Mouse (Mus musculus) adrenal gland, adult 18-20 months (tissue): ENCODE measurements around the gene Taf1d. TPM values are rescaled to one million over a fixed set of nuclear protein-coding genes. Genes with fewer than 3 reads are reported as not detected.
"Not testable (repeated sequence)": the region's sequence is repeated elsewhere in the genome, so short reads cannot be mapped to it uniquely, and the experiment has no call there.

Source experiments
- DNase-seq, 2 experiments: peaks; one replicate each; pipeline ENCODE4 v3.0.0; 2021 to 2022; ENCODE audit warnings: low spot score in 2 of 2
- long read RNA-seq, 2 experiments: library from polyadenylated mRNA; stranded (forward); transcript quantifications; one replicate each; pipeline ENCODE4 v2.0.0; 2021
- total RNA-seq, 2 experiments: library from RNA; stranded (reverse); gene quantifications; 1 replicate in 1 of 2; 2 replicates in 1 of 2; pipeline ENCODE4 v1.2.3; 2021

Taf1d gene
- total RNA-seq, result 100 to 1,000 TPM in 1 of 2 experiments, 10 to 100 TPM in 1; 78.8 to 108 TPM
- long read RNA-seq, experiment 1, transcript Taf1d-204 (12 exons, 1,216 nt), result major isoform, 5 of 7 reads
- long read RNA-seq, experiment 1, partial matches to known transcripts, result 1 of 7 reads
- long read RNA-seq, experiment 1, other reads (novel, unspliced or antisense), result 1 of 7 reads
- long read RNA-seq, experiment 2, partial matches to known transcripts, result 4 of 16 reads
- long read RNA-seq, experiment 2, other reads (novel, unspliced or antisense), result 2 of 16 reads

DNA sequence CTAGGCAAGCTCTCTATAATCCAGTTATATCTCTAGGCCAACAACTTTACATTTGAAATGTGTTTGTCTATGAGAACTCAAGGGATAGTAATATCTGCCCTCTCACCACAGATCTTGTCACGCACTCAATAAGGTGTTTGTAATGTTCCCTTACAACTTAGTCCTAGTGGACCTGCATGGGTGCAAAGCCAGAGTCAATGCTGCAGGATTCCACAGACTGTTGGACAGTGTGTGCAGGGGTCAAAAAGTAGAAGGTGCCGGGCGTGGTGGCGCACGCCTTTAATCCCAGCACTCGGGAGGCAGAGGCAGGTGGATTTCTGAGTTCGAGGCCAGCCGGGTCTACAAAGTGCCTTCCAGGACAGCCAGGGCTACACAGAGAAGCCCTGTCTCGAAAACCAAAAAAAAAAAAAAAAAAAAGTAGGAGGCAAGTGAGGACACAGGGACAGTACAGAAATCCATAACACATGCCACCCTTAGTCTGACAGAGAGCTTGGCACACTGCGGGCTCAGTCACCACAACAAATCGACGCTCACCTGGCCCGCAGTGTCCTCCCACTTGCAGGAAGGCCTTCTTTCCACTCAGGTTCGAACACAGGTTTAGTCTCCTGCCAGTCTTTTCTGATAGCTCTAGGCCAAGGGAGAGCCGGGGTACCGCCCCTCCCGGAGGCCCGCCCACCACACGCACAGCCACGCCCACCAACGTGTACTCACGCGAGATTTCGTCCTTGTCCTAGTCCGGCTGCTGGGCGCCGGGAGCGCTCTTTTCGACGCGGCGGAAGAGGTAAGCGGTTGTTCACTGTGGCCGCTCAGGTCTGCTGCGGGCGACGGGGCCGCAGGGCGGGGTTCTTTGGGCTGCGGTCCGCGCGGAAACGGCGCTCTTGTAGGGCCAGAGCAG lies at the start of gene Taf1d:
Gene Taf1d (plus strand): TSS at position 712 of the 895 bp plus-strand sequence.
- peak; percentile 99 for DNase-seq

GRCm38 (mm10) chr9:15256214-15256613 lies 49.8 kb upstream of the Taf1d start:
- DNase-seq, result no peak

DNA sequence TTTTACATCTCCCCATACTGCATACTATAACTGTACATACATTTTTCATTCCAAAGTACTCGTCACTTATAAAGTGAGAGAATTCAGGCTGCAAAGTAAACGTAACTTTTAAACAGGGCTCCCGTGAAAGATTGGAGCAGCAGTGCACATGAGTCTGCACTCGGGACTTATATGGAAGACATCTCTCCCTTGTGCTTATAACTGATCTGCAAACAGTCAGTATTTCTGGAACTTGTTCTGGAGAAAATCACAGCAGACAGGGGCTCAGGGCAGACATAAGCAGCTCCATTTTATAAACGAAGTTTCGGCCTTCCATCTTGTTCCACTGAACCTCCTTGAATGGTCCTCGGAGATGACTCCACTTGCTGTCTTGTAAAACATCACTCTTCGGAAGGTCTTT lies 44.0 kb upstream of the Taf1d start:
- DNase-seq, result no peak

- no peak for DNase-seq
Observed at GRCm38 (mm10) chr9:15263487-15263886, 42.5 kb upstream of the Taf1d start.

GRCm38 (mm10) chr9:15273981-15274380 lies 32.0 kb upstream of the Taf1d start:
- DNase-seq, result no peak

DNA sequence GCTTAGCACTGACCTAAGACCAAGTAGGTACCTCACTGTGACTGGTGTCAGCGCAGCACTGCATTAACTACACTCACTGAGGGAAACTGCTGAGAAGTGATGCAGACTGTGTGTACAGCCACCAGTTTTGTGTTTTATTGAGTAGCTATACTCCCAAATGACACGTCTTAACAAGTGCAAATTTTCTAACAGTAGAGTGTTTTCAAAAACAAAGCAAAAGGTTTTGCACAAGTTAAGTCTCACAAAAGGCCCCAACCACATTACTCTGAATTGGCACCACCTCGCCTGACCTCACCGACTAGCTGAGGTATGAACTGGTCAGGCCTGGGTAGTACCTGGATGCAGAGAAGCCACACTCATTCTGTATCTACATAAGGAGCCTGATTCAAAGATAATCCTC lies 29.2 kb upstream of the Taf1d start:
- no peak for DNase-seq

DNA sequence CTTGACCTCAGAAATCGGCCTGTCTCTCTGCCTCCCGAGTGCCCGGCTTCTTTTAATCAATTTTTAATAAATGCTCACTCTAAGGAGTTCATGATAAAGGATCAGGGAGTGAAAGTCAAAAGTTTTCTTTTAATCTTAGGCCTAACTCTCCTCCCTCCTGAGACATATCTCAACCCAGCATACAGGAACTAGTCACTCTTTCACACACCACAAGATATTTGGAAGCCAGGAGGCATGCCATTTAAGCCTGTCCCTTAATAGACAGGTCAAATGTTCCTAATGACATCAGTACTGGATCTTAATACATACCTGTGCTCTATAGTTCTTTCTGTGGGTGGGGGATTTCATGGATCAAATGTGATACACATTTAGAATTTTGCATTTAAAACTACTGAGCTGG lies 27.7 kb upstream of the Taf1d start:
- no peak for DNase-seq

- DNase-seq, result no peak
Observed at GRCm38 (mm10) chr9:15279139-15279648, 26.8 kb upstream of the Taf1d start.

DNA sequence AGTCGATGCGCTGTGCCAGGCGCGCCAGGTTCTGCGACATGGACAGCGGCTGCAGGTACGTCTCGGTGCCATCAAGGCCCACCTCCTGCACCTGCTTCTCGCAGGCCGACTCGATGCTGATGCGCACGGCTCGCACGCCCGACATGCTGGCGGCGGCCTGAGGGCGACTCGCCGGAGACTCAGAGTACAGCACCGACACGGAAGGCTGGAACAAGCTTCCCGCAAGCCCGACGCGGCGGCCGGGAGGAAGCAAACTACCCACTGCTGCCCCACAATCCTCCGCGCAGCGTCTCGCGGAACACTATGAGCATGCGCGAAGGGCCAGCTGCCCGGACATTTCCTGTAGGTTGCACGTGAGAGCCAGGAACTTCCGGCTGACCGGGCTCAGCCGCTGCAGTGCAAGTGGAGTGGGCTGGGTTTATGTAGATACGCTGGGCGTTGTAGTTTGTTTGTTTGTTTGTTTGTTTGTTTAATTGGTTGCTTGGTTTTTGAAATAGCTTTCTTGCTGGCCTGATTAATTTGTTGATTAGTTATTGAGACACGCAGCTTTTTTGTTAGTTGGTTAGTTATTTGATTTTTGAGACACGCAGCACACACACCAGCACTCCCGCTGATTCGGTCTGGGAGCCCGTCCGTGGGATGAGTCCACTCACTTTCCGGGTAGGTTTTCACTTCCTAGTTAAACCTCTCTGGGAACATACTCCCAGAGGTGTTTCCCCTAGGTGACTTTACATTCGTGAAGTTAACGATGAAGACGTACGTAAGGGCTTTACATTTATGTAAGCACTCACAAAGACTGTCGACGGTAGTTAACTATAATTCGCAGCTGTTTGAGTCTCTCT lies 26.1 kb upstream of the Taf1d start, which contains the start of gene Med17:
Gene Med17 (minus strand): TSS at position 283 of the 842 bp plus-strand sequence.
- DNase-seq, result peak; percentile 87 to 89

DNA sequence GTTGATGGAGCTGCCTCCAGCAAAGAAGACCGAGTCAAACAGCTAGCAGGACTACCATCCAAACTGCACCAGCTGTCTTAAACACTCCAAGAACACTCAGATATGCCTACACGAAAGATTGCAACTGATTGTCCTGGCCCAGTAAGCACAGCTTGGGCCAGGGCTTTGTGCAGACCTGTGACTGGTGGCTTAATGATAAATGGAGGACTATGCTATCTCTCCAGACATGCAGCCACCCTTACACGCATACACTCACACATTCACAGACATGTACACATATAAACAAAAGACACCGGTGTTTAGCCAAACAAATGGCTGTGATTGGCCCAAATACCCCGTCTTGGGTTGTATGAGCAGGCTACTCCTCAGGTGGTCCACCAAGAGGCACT lies 25.5 kb upstream of the Taf1d start:
- DNase-seq, result no peak

DNA sequence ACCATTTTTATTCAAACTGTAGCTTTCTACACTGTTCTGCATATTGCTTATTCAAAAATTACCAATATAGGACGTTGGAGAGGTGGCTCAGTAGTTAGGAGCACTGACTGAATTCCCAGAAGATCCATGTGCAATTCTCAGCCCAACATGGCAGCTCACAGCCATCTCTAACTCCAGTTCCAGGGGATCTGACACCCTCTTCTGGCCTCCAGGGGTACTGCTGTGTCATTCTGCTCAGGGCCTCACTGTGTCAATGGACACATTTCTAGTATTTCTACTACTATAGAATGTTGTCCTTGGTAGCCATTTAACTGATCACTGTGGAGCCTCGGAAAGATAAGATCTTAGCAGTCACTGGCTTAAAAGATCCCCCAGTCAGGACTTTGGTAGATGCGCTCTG lies 20.6 kb upstream of the Taf1d start:
- no peak for DNase-seq

- DNase-seq, result no peak
Observed at GRCm38 (mm10) chr9:15287846-15288245, 18.2 kb upstream of the Taf1d start.

DNA sequence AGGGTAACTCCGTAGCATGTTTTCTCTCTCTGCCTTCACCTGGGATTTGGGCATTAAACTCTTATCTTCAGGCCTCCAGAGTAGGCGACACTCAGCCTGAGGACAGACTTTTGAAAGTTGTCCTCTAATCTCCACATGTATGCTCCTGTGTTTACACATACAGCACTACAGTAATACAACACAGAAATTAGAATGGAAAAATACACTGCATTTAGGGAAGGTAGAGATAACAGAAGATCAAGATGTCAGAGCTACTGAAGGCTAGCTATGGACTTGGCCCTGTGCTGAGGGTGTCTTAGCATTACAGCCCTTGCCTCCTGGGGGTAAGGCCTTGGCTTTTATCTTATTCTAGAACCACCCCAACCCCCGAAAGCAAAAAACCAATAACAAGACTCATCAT lies 17.6 kb upstream of the Taf1d start:
- no peak for DNase-seq

DNA sequence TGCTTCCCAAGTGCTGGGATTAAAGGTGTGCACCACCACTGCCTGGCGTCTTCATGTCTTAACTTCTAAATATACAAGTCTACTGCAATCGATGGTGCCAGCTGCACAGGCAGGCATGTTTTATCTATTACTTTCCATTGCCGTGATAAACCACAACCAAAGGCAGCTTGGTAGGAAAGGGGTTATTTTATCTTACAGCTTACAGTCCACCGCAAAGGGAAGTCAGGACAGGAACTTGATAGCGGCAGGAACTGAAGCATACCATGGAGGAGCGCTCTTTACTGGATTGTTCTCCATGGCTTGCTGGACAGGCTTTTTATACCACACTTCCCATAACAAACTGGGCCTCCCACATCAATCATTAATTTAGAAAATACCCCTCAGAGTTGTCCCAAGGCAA lies 16.8 kb upstream of the Taf1d start:
- no peak for DNase-seq

DNA sequence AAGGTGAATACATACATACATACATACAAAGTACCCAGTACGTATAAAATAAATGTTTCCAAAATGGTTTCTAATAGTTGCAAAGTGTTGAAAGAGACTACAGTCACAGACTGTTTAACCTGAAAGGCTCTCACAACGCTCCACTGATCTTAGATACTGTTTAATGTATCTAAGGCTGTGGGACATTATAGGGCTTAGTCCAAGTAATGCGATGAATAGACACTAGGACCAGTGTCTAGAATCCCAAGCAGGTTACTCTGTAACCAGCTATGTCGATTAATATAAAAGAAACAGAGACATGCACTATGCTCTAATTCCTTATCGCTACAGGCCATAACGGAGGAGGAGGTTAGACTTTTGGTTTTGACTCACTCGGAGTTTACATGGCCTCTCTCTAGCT lies 8.9 kb upstream of the Taf1d start:
- DNase-seq, result no peak

DNA sequence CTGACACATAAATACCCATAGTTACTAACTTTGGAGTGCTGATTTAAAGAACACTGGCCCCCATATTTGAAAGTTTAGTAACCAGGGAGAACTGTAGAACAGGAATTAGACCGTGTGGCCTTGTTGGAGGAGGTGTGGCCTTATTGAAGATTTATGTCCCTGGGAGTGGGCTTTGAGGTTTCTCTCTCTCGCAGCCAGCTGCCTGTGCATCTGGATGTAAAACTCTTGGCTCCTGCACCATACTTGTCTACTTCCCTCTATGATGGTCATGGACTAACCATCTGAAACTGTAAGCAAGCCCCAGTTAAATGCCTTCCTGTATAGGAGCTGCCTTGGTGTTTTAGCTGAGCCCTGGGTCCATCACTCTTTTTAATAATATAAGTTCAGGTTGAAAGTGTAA lies 7.6 kb upstream of the Taf1d start:
- no peak for DNase-seq

DNA sequence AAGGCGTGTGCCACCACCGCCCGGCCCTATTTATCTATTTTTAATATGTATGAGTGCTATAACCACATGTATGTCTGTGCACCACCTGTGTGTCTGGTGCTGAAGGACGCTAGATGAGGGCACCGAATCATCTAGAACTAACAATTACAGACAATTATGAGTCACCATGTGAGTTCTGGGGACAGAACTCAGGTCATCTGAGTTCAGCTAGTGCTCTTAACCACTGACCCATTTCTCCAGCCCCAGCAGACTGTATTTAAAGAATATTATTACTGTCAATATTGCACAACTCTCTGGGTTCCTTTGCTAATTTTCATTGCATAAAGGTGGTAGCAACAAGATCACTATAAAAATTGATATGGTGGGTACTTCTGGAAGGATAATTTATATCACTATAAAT lies 6.0 kb upstream of the Taf1d start:
- DNase-seq, result no peak

DNA sequence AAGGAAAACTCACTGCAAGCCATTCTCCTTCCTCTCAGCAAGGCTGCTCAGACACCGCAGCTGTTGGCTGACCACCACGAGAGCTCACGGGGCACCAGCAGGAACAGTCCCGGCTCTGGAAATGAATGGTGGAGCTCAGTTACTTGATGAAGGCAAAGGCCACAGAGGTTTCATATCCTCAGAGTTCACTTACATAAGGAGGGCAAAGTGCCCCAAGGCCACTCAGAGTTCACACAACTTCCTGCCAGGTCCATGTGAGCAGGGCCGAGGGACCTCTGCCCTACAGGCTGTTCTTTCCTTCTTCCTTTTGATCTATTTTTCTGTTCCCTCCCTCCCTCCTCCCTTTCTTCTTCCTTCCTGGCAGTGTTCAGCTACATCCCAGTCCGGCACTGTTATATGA lies 4.6 kb upstream of the Taf1d start:
- peak; percentile 39 to 44 for DNase-seq

- not testable (repeated sequence) for DNase-seq
Observed at GRCm38 (mm10) chr9:15302006-15302405, 4.0 kb upstream of the Taf1d start.

DNA sequence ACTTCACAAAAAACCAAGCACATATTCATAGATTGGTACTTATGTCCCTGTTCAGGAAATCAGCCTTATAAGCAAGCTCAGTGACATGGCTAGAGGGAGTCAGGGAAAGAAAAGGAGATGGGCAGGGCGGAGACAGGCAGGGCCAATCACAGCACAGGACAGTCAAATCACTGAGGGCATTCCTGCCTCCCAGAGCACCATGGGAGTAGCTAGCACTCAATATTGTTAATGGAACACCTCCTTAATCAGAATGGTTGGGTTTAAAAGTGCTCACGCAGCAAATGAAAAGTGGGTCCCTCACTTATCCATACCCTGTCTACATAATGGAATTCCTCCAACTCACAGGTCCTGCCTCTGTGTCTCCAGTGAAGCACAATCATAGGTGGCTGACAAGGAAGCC lies 3.1 kb upstream of the Taf1d start:
- DNase-seq, result no peak

DNA sequence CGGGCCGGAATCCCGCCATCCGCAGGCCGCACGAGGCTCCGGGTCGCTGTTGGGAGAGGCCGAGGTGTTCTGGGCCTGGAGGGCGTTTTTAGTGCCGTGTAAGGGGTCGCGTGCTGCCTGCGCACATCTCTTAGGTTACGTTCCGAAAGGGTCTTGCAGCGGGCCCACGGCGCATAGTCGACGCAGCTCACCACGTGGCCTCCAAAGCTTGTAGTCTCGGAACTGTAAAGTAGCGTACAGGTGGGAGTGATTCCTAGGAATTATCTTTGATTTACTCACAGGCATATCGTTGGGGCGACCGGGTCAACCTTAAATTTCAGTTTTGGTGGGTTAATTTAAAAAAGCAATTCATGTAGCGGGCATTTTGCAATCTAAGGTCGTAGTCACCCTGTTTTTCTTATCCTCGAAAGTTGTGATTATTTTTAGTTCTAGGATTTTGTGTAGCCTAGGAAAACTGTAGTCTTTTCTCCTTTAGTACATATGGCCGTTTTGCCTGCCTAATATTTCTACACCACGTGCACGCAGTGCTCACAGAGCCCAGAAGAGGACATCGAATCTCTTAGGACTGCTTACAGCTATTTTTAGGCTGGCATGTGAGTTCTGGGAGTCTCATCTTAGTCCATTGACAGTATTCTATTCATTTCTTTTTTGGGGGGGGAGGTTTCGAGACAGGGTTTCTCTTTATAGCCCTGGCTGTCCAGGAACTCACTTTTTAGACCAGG lies 545 bp downstream of the Taf1d start, which contains the start of gene 4931406C07Rik:
Gene 4931406C07Rik (minus strand): TSS at position 51 of the 722 bp plus-strand sequence.
- DNase-seq, result no peak
